ENCODE assay signal across 20 mouse cellular contexts in genomic region chr1:88227482-88227881, GRCm38 (mm10). TPM values are rescaled to one million over a fixed set of nuclear protein-coding genes. Genes with fewer than 3 reads are reported as not detected.
A peak's percentile ranks its signal among the peaks of the same experiment; 100 is the strongest.
DNase-seq lines count a peak whose midpoint lies in the region; ATAC-seq lines count a peak whose summit lies in the region.
"Had no signal": no experiment of that assay in that cellular context is flagged by ENCODE, and none has a peak within 500 bp of the region (broad histone marks: within the 10 kb centered on the region; RNA-seq: fewer than 3 reads in every experiment).

No protein-coding gene starts in this region.

- no peaks in the 10 kb centered on the region for H3K36me3 ChIP-seq in heart, embryonic 12.5 days
- H3K36me3 ChIP-seq: heart, embryonic 15.5 days; lung, embryonic 15.5 days; midbrain, embryonic 12.5 days had no signal

- H3K27ac ChIP-seq in heart, embryonic 12.5 days (ENCODE audit: poor library complexity, severe bottlenecking): no peak overlapping the region
- H3K27ac ChIP-seq: heart, embryonic 15.5 days; lung, embryonic 15.5 days; midbrain, embryonic 12.5 days had no signal

- H3K9ac ChIP-seq in heart, embryonic 12.5 days: no peak overlapping the region
- H3K9ac ChIP-seq: heart, embryonic 15.5 days; lung, embryonic 15.5 days; midbrain, embryonic 12.5 days had no signal

- no peak for ATAC-seq in heart, embryonic 12.5 days (ENCODE audit: insufficient number of reproducible peaks, low FRiP score)
- ATAC-seq in erythroid progenitor cell, adult 5-6 weeks (replicated peaks; ENCODE audit: low FRiP score, poor library complexity, severe bottlenecking): 0 out of 2 replicates have a peak, but pooled peaks have one; percentile 18
- ATAC-seq in megakaryocyte progenitor cell, adult 5-6 weeks (replicated peaks; ENCODE audit: poor library complexity): peak; percentile 12
- no peak for ATAC-seq in megakaryocyte-erythroid progenitor cell, adult 5-6 weeks (replicated peaks; ENCODE audit: low FRiP score, low TSS enrichment, poor library complexity, severe bottlenecking)

- H3K27me3 ChIP-seq in heart, embryonic 12.5 days (replicated peaks): no peaks in the 10 kb centered on the region
- H3K27me3 ChIP-seq: heart, embryonic 15.5 days; lung, embryonic 15.5 days; midbrain, embryonic 12.5 days had no signal

- WGBS in heart, embryonic 12.5 days: 48% methylated on average over 2 of the region's 2 CpGs

- no peaks in the 10 kb centered on the region for H3K4me1 ChIP-seq in heart, embryonic 12.5 days (replicated peaks)
- H3K4me1 ChIP-seq: heart, embryonic 15.5 days; lung, embryonic 15.5 days; midbrain, embryonic 12.5 days had no signal

- peak; percentile 94 for DNase-seq in heart, adult 11 months
- DNase-seq in ovary, postnatal 10 days (ENCODE audit: low spot score): peak; percentile 8
- DNase-seq in ovary, postnatal 14 days (ENCODE audit: low spot score): no peak
- DNase-seq: adrenal gland, postnatal 10 days; B cell, adult 2 months; cerebellum, adult 9-11 months; layer of hippocampus, adult 9-11 months; retina, postnatal 1 day; thymus, adult 18-20 months had no signal

- no peak overlapping the region for H3K4me3 ChIP-seq in heart, embryonic 12.5 days
- H3K4me3 ChIP-seq: erythroblast, embryonic 14.5 days; heart, embryonic 15.5 days; lung, embryonic 15.5 days; midbrain, embryonic 12.5 days had no signal

- peaks cover 70% of the 10 kb centered on the region for H3K9me3 ChIP-seq in heart, embryonic 12.5 days (replicated peaks)

- H3K4me2 ChIP-seq in heart, embryonic 12.5 days: no peak overlapping the region
- H3K4me2 ChIP-seq: heart, embryonic 15.5 days; lung, embryonic 15.5 days; midbrain, embryonic 12.5 days had no signal

RNA-seq across cellular contexts. Expression of gene Mroh2a, which starts 0.7 kb away (rescaled TPM):
- polyA plus RNA-seq in heart, embryonic 12.5 days (2016; fragmentation: Nextera tagmentation; extraction: Ambion mirVana): 0.56 and 0.83 TPM in 2 replicates
- not detected in 2 replicates for total RNA-seq in erythroid progenitor cell, adult 5-6 weeks (2015; ENCODE audit: low replicate concordance)
- 0.30 and 0.64 TPM in 2 replicates for total RNA-seq in erythroid progenitor cell, adult 5-6 weeks (2017; ENCODE audit: low replicate concordance)
- total RNA-seq in megakaryocyte progenitor cell, adult 5-6 weeks (2015): 0.39 and 1.1 TPM in 2 replicates
- 0.10 and 0.17 TPM in 2 replicates for total RNA-seq in megakaryocyte progenitor cell, adult 5-6 weeks (2017)
- total RNA-seq in megakaryocyte-erythroid progenitor cell, adult 5-6 weeks (2014; fragmentation: Nextera tagmentation): 0.25 TPM in 1 of 2 replicates, not detected in the other
- 0.05 and 1.9 TPM in 2 replicates for total RNA-seq in megakaryocyte-erythroid progenitor cell, adult 5-6 weeks (2017)
- polyA plus RNA-seq: erythroblast, embryonic 14.5 days had no signal

RNA-seq across cellular contexts. Expression of gene Ugt1a1, which starts 15.7 kb away (rescaled TPM):
- 0.22 TPM in 1 of 2 replicates, not detected in the other for polyA plus RNA-seq in heart, embryonic 12.5 days (2016; fragmentation: Nextera tagmentation; extraction: Ambion mirVana)
- total RNA-seq in erythroid progenitor cell, adult 5-6 weeks (2015; ENCODE audit: low replicate concordance): 0.72 TPM in 1 of 2 replicates, not detected in the other
- total RNA-seq in erythroid progenitor cell, adult 5-6 weeks (2017; ENCODE audit: low replicate concordance): 3.9 TPM in 1 of 2 replicates, not detected in the other
- 0.39 and 0.83 TPM in 2 replicates for total RNA-seq in megakaryocyte progenitor cell, adult 5-6 weeks (2015)
- total RNA-seq in megakaryocyte progenitor cell, adult 5-6 weeks (2017): 0.14 and 0.83 TPM in 2 replicates
- not detected in 2 replicates for total RNA-seq in megakaryocyte-erythroid progenitor cell, adult 5-6 weeks (2014; fragmentation: Nextera tagmentation)
- total RNA-seq in megakaryocyte-erythroid progenitor cell, adult 5-6 weeks (2017): not detected in 2 replicates
- total RNA-seq: ES-E14; left cerebral cortex, postnatal 10 days had no signal
- polyA plus RNA-seq: erythroblast, embryonic 14.5 days; heart, embryonic 15.5 days; midbrain, embryonic 12.5 days had no signal

RNA-seq across cellular contexts. Expression of gene Dnajb3, which starts 21.9 kb away (rescaled TPM):
- 7.6 and 8.4 TPM in 2 replicates for polyA plus RNA-seq in heart, embryonic 12.5 days (2016; fragmentation: Nextera tagmentation; extraction: Ambion mirVana)
- total RNA-seq in erythroid progenitor cell, adult 5-6 weeks (2015; ENCODE audit: low replicate concordance): 49.0 and 58.7 TPM in 2 replicates
- total RNA-seq in erythroid progenitor cell, adult 5-6 weeks (2017; ENCODE audit: low replicate concordance): 8.7 and 28.2 TPM in 2 replicates
- 0.68 and 2.4 TPM in 2 replicates for total RNA-seq in megakaryocyte progenitor cell, adult 5-6 weeks (2015)
- 0.17 and 1.2 TPM in 2 replicates for total RNA-seq in megakaryocyte progenitor cell, adult 5-6 weeks (2017)
- total RNA-seq in megakaryocyte-erythroid progenitor cell, adult 5-6 weeks (2014; fragmentation: Nextera tagmentation): 8.2 and 9.5 TPM in 2 replicates
- 0.99 and 1.8 TPM in 2 replicates for total RNA-seq in megakaryocyte-erythroid progenitor cell, adult 5-6 weeks (2017)
- total RNA-seq: liver, adult 2 months had no signal
- polyA plus RNA-seq: liver, adult 2 months had no signal

RNA-seq across cellular contexts. Expression of gene Ugt1a2, which starts 27.1 kb away (rescaled TPM):
- polyA plus RNA-seq in heart, embryonic 12.5 days (2016; fragmentation: Nextera tagmentation; extraction: Ambion mirVana): not detected in 2 replicates
- total RNA-seq in erythroid progenitor cell, adult 5-6 weeks (2015; ENCODE audit: low replicate concordance): 1.1 TPM in 1 of 2 replicates, not detected in the other
- total RNA-seq in erythroid progenitor cell, adult 5-6 weeks (2017; ENCODE audit: low replicate concordance): not detected in 2 replicates
- total RNA-seq in megakaryocyte progenitor cell, adult 5-6 weeks (2015): 0.42 and 1.1 TPM in 2 replicates
- total RNA-seq in megakaryocyte progenitor cell, adult 5-6 weeks (2017): 0.57 TPM in 1 of 2 replicates, not detected in the other
- total RNA-seq in megakaryocyte-erythroid progenitor cell, adult 5-6 weeks (2014; fragmentation: Nextera tagmentation): 1.0 TPM in 1 of 2 replicates, not detected in the other
- not detected in 2 replicates for total RNA-seq in megakaryocyte-erythroid progenitor cell, adult 5-6 weeks (2017)
- total RNA-seq: ES-E14 had no signal
- polyA plus RNA-seq: erythroblast, embryonic 14.5 days; heart, embryonic 15.5 days had no signal

RNA-seq across cellular contexts. Expression of gene Hjurp, which starts 50.0 kb away (rescaled TPM):
- 141 TPM in 2 replicates for polyA plus RNA-seq in heart, embryonic 12.5 days (2016; fragmentation: Nextera tagmentation; extraction: Ambion mirVana)
- total RNA-seq in erythroid progenitor cell, adult 5-6 weeks (2015; ENCODE audit: low replicate concordance): 297 and 306 TPM in 2 replicates
- 349 and 388 TPM in 2 replicates for total RNA-seq in erythroid progenitor cell, adult 5-6 weeks (2017; ENCODE audit: low replicate concordance)
- 104 and 106 TPM in 2 replicates for total RNA-seq in megakaryocyte progenitor cell, adult 5-6 weeks (2015)
- 156 and 189 TPM in 2 replicates for total RNA-seq in megakaryocyte progenitor cell, adult 5-6 weeks (2017)
- 203 and 209 TPM in 2 replicates for total RNA-seq in megakaryocyte-erythroid progenitor cell, adult 5-6 weeks (2014; fragmentation: Nextera tagmentation)
- total RNA-seq in megakaryocyte-erythroid progenitor cell, adult 5-6 weeks (2017): 173 and 190 TPM in 2 replicates

Comparison
In these comparisons a context has a peak if more than half of its experiments do, and no peak if none do; other contexts are left out.
1. ATAC-seq: peak in erythroid progenitor cell, adult 5-6 weeks (single experiment) and megakaryocyte progenitor cell, adult 5-6 weeks (single experiment); none in heart, embryonic 12.5 days (single experiment) and megakaryocyte-erythroid progenitor cell, adult 5-6 weeks (single experiment).